Mouse (Mus musculus): ENCODE data around the gene Tle4. TPM values are rescaled to one million over a fixed set of nuclear protein-coding genes. Genes with fewer than 3 reads are reported as not detected.

The Tle4 gene
- total RNA-seq, 2 experiments from 2014 or later: 44.1 to 47.0 TPM

DNA sequence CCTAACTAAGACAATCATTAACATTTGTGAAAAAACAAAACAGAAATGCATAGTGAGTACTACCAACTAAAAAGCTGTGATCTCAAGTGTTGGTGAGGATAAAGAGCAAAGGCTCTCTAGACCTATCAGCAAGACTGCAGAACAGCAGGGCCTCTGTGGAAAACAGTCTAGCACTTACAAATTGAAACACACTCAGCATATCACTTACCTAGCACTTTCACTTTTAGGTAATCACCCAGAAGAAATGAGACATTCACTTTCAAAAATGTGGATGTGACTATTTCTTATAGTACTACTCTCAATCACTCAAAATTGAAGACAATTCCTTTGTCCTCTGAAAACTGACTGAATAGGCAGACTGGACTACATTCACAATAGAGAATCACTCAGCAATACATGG is 63.4 kb downstream of the Tle4 start:
- DNase-seq (ENCODE audit: low spot score in 2 of 2): no peak

GRCm38 (mm10) chr19:14532861-14533260 is 65.0 kb downstream of the Tle4 start:
- DNase-seq (ENCODE audit: low spot score in 2 of 2): no peak

DNA sequence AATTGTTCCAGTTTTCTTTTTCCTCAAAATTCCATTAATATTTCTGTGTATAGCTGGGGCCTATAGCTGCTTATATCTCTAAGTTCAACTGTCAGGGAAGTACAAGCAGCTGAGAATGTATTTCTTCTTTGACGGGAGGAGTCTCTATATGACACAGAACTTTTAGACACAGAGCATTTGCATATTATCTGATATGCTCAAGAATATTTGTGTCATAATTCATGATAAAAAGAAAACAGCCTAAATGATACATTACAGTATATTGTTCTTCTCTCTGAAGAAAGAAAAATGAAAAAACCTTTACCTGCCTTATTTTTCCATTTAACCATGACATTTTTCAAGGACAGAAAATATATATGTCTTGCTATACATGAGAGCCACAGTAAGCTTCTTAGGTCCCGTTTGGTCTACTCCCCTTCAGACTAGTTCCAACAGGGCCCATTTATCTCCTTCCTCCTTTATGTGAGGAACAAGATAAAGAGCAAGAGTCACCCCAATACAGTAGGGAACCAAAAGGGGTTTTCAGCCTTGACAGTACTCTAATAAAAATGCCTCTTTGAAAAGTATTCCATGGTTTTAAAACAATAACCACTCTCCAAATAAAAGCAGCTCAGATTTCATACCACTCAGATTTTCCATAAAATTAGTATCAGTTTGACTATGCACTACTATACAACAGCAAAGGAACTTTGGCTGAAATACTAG is 77.6 kb downstream of the Tle4 start:
- DNase-seq (ENCODE audit: low spot score in 2 of 2): no peak

- DNase-seq (ENCODE audit: low spot score in 2 of 2): no peak
Observed at GRCm38 (mm10) chr19:14519186-14519585, 78.7 kb downstream of the Tle4 start.

DNA sequence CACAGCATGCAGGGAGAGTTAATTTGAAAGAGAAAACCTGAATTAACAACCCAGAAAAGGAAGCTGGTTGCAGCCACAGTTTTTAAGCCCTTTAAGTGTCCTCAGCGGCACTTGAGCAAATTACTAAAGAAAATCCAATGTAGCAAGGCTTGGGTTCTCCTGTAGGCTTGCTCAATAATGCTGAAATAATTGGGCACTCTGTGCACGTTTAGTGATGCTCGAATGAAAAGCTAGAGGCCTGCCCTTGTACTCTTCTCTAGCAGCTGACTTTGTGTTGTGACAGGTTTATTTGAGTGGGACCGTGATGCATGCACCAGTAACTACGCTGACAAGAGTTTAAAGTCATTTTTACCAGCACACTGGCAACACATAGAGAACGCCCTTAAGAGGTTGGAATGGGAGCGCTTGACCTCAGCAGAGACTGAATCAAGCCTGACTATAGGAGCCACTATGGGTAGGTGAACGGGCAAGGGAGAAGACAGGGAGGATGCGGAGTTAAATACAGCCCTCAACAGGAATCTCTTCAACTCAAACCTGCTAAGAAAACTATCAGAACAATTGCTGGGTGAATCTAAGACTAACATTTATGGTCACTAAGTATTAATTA is 79.3 kb downstream of the Tle4 start:
- DNase-seq (ENCODE audit: low spot score in 2 of 2): no peak

GRCm38 (mm10) chr19:14516420-14516819 is 81.4 kb downstream of the Tle4 start:
- DNase-seq (ENCODE audit: low spot score in 2 of 2): no peak

DNA sequence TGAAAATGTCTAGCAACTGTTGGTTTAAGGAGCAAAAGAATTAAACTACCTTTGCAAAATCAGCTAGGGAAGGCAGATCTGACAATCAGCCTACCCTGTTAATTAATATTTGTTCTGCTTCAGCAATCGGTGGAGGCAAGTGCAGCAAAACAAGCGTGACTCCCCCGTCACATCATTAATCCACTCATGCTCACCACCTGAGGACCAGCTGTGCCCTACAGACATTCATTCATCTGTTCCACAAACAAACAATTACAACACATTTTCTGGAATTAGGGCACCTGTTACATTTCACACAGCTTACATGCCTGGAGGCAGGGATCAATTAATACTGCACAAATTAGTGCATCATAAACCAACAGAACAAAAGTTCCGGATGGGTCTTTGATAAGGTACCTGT is 89.0 kb downstream of the Tle4 start:
- DNase-seq (ENCODE audit: low spot score in 2 of 2): no peak

GRCm38 (mm10) chr19:14507911-14508310 is 89.9 kb downstream of the Tle4 start:
- DNase-seq (ENCODE audit: low spot score in 2 of 2): no peak

- no peak for DNase-seq (ENCODE audit: low spot score in 2 of 2)
Observed at GRCm38 (mm10) chr19:14506875-14507670, 90.8 kb downstream of the Tle4 start.

DNA sequence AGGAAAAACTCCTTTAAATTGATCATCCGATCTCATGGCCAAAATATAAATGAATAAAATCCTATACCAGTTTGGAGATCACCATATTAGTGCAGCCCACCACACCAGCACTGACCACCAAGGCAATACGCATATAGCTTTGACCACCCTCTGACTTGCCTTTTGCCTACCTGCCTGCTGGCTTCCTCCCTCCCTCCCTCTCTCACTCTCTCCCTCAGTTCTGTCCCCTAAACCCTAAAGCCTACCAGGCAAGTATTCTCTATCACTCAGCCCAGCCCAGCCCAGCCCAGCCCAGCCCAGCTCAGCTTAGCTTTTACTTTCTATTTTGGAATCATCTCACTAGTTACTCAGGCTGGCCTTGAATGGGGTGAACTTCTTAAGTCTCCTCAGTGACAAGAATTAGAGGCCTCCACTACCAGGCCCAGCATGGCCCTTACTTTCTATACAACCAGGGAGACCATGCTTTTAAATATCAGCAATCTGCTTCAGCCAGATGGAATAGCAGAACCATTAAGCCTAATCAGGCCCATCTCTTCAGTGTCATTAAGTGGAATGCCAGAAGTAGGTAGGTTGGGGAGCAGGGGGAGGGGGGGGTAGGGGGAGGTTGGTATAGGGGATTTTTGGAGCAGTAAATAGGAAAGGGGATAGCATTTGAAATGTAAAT is 91.8 kb downstream of the Tle4 start:
- DNase-seq (ENCODE audit: low spot score in 2 of 2): no peak

- DNase-seq (ENCODE audit: low spot score in 2 of 2): no peak
Observed at GRCm38 (mm10) chr19:14505401-14505800, 92.5 kb downstream of the Tle4 start.

GRCm38 (mm10) chr19:14503862-14504261 is 94.0 kb downstream of the Tle4 start:
- DNase-seq (ENCODE audit: low spot score in 2 of 2): no peak

DNA sequence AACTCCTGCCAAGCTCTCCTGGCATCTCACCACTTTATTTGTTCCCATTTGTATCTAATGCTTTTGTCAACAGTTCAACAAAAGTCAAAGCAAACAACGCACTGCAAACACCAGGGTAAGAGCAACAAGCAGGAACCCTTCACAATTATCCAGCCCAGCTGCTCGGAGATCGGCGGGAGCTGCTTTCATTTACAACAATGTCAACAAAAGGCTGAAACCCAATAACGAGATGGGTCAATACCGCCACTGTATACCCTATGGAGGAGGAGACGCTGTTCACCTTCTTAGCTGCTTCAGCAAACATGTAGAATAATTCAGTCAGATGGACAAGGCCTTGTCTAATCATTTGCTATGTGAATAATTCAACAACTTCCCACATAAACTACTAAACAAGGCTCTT is 95.6 kb downstream of the Tle4 start:
- no peak for DNase-seq (ENCODE audit: low spot score in 2 of 2)

- DNase-seq (ENCODE audit: low spot score in 2 of 2): no peak
Observed at GRCm38 (mm10) chr19:14499835-14500425, 97.9 kb downstream of the Tle4 start.

DNA sequence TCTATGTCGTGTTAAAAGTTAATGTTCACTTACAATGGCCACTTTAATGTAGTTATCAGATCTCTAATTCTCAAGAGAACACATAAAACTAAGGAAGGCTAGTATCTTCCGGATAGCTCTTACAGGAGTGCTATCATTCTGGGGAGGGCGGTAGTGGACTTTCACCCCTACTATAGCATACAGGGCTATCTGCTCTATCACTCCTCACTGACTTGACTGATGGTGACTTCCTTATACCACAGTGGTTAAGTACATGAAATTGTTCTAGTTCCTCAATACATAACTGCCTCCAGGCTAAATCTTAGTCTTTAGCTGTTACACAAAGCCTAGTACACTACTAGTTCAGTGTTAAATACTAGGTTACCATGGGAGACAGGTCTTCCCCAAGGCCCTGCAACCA is 104.8 kb downstream of the Tle4 start:
- DNase-seq (ENCODE audit: low spot score in 2 of 2): no peak

DNA sequence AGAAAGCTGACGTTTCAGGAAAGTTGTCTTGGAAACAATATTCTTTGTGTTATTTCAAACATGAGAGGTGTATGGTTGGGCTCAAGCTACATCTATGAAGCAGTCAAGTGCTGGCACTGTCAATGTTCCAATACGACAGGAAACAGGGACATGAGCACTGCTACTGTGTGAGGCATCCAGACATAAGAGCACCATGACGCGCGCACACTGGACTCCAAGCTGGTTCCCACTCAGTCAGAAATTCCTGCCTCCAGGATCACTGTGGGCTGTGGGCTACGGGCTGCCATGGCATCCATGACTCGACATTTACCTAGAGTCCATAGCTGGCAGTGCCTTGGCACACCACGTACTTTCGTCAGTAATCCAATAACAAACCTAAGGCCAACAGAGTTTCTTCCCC is 110.7 kb downstream of the Tle4 start:
- no peak for DNase-seq (ENCODE audit: low spot score in 2 of 2)

- DNase-seq (ENCODE audit: low spot score in 2 of 2): peak in 1 of 2 experiments; percentile 29
Observed at GRCm38 (mm10) chr19:14485176-14485575, 112.7 kb downstream of the Tle4 start.

DNA sequence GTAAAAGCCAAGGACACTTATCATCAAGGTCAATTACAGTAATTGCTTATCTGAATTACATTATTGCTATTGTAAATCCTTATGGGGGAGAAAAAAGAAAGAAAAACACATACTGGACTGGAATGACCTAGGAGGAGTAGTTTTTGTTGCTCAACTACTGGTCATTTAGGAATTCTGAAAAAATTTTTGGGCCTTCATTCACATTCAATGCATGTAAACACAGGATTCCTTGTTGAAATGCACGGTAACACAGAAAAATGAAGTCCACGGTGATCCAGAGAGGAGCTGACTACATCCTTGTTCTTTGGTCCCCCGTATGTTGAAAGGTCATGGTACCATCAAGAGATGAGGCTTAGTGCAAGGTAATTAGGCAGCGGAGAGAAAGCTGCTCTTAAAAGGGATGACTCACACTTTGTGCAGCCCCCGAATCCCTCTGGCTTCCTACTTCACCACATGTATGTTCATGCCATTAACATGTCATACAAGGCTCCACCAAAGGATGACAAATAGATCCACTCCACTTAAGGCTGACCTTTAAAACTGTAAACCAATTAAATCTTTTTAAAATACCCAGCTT is 115.2 kb downstream of the Tle4 start:
- DNase-seq (ENCODE audit: low spot score in 2 of 2): no peak

DNA sequence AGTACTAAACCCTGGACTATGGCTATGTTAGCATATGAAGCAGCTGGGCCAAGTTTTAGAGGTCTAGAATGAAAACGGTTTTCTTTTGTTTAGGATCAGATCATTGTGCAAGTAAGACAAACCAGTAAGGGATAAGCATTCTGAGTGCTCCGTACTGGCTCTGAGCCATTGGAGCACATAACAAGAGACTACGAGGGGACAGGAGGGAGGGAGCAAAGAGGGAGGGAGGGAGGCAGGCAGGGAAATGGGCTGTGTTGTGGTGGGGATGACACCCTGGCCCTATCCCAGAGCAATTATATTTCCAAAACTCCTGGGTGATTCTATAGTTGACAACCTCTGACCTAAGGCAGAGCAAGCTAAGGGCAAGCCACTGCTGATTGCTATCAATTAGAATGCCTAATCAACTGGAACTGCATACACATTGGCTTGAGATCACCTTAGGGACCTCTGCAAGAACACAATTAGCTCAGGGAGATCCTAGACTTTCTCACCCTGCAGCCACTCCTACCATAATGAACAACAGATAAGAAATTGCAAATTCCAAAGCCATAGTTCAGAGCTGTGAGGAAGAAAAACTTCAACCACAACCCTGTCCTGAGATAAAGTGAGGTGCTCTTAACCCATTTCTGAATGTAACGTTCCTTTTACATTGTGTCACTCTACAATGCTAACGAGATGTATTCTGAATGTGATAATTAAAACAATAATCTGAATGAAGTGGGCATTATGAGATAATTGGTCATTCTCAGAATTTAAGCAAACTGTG is 115.9 kb downstream of the Tle4 start:
- DNase-seq (ENCODE audit: low spot score in 2 of 2): no peak

DNA sequence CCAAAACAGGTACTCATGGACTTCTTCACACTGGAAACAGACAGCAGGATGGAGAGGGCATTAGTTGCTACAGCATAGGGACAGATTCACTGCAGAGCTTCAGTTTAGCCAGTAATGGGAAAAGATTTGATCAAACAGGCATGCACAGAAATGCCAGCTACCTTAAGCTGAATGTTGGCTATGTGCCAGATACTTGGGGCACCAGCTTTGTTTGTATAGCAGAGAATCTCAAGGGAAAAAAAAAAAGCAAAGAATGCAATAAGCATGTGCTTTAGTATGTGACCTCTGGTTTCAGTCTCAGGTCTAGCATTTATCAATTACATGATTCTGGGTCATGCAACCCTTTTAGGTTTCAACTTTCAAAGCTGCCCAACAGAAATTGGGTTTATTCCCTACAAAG is 118.1 kb downstream of the Tle4 start:
- DNase-seq (ENCODE audit: low spot score in 2 of 2): no peak

Data from layer of hippocampus, postnatal 10 days (tissue).